Mouse (Mus musculus): ENCODE data around the gene Pld4. TPM values are rescaled to one million over a fixed set of nuclear protein-coding genes. Genes with fewer than 3 reads are reported as not detected.
A peak's percentile ranks its signal among the peaks of the same experiment; 100 is the strongest.
"Not testable (repeated sequence)": the region's sequence is repeated elsewhere in the genome, so short reads cannot be mapped to it uniquely, and the experiment has no call there.

The Pld4 gene
- polyA plus RNA-seq, 2 experiments from 2014 or later, result 1.7 to 7.2 TPM

- ATAC-seq, result no peak
Measured at GRCm38 (mm10) chr12:112804046-112804445, 43.6 kb downstream of the Pld4 start.

- no peak for ATAC-seq
Measured at GRCm38 (mm10) chr12:112806044-112806443, 45.6 kb downstream of the Pld4 start.

GRCm38 (mm10) chr12:112807796-112808195, 47.3 kb downstream of the Pld4 start:
- ATAC-seq, result no peak

- ATAC-seq, result no peak
Measured at GRCm38 (mm10) chr12:112808212-112808586, 47.7 kb downstream of the Pld4 start.

GRCm38 (mm10) chr12:112808587-112809364, 48.3 kb downstream of the Pld4 start, which contains the start of gene Clba1:
TSS of gene Clba1 (plus strand) at chr12:112808937.
- peak; percentile 100 for ATAC-seq

GRCm38 (mm10) chr12:112809641-112810040, 49.2 kb downstream of the Pld4 start:
- no peak for ATAC-seq

- no peak for ATAC-seq
Measured at GRCm38 (mm10) chr12:112810092-112810885, 49.8 kb downstream of the Pld4 start.

- no peak for ATAC-seq
Measured at GRCm38 (mm10) chr12:112813370-112813769, 52.9 kb downstream of the Pld4 start.

GRCm38 (mm10) chr12:112814682-112815470, 54.4 kb downstream of the Pld4 start:
- no peak for ATAC-seq

- peak; percentile 75 for ATAC-seq
Measured at GRCm38 (mm10) chr12:112816294-112816693, 55.8 kb downstream of the Pld4 start.

GRCm38 (mm10) chr12:112816866-112817265, 56.4 kb downstream of the Pld4 start:
- not testable (repeated sequence) for ATAC-seq

Other genes with a start within 250 kb of the Pld4 start
- not detected for gene Tmem179, start 243.9 kb upstream of the Pld4 start, polyA plus RNA-seq (2017; shearing (Covaris generic))
- 10 to 100 TPM in 1 of 2 experiments, 1 to 10 TPM in 1; 9.1 to 12.2 TPM for gene Inf2, start 171.9 kb upstream of the Pld4 start, polyA plus RNA-seq (2017; shearing (Covaris generic))
- 1 to 10 TPM; 2.0 to 2.3 TPM for gene Adssl1, start 140.6 kb upstream of the Pld4 start, polyA plus RNA-seq (2017; shearing (Covaris generic))
- 10 to 100 TPM; 30.9 to 37.1 TPM for gene Siva1, start 116.0 kb upstream of the Pld4 start, polyA plus RNA-seq (2017; shearing (Covaris generic))
- gene Akt1, start 85.8 kb upstream of the Pld4 start, polyA plus RNA-seq (2017; shearing (Covaris generic)), result 10 to 100 TPM; 14.6 to 18.4 TPM
- 1 to 10 TPM; 2.8 to 2.9 TPM for gene Zbtb42, start 81.8 kb upstream of the Pld4 start, polyA plus RNA-seq (2017; shearing (Covaris generic))
- 1 to 10 TPM; 2.4 to 4.9 TPM for gene Cep170b, start 40.2 kb upstream of the Pld4 start, polyA plus RNA-seq (2017; shearing (Covaris generic))
- gene Ahnak2, start 42.0 kb downstream of the Pld4 start, polyA plus RNA-seq (2017; shearing (Covaris generic)), result not detected
- under 1 TPM in 1 of 2 experiments, not detected in 1; 0.22 TPM for gene Clba1, start 48.3 kb downstream of the Pld4 start, polyA plus RNA-seq (2017; shearing (Covaris generic))
- gene Cdca4, start 68.8 kb downstream of the Pld4 start, polyA plus RNA-seq (2017; shearing (Covaris generic)), result 10 to 100 TPM; 70.5 to 85.8 TPM
- gene Gpr132, start 107.6 kb downstream of the Pld4 start, polyA plus RNA-seq (2017; shearing (Covaris generic)), result 100 to 1,000 TPM in 1 of 2 experiments, 10 to 100 TPM in 1; 79.5 to 107 TPM
- 1 to 10 TPM; 1.1 to 2.0 TPM for gene Jag2, start 169.1 kb downstream of the Pld4 start, polyA plus RNA-seq (2017; shearing (Covaris generic))
- 10 to 100 TPM; 38.1 to 42.5 TPM for gene Nudt14, start 181.5 kb downstream of the Pld4 start, polyA plus RNA-seq (2017; shearing (Covaris generic))
- gene Btbd6, start 215.8 kb downstream of the Pld4 start, polyA plus RNA-seq (2017; shearing (Covaris generic)), result 1 to 10 TPM; 7.8 to 8.7 TPM
- 10 to 100 TPM; 26.9 to 32.7 TPM for gene Brf1, start 240.0 kb downstream of the Pld4 start, polyA plus RNA-seq (2017; shearing (Covaris generic))

All from CD4-positive, CD25-positive, alpha-beta regulatory T cell, adult 4 months (primary cell).